Mouse (Mus musculus): Measurements from ENCODE around the gene 1700020L24Rik.

DNA sequence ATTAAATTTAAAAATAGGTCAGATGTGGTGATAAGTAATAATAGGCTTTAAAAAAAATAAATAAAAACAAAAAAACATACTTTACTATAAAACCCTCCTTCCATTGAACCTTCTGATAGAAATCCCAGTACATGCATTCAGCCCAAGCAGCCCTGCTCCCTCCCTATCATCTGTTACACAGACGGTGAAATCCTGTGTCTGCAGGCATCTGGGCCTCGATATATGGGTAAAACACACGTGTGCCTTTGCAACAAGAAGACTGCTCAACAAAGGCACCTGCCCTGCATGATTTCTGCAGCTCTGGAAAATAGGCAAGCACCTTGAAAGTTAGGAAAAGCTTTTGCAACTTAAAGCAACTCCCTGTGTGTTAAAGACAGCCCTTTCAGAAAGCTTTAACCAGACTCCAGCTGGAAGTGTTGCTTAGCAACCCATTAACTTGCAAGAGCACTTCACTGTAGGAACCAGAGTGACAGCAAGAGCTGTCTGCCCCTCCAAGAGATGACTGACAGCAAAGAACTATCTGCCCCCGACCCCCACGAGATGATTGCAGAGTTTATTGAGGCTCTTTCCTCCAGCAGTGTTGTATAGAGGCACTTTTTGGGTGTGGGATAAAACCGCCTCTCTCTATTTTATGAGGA, 42.6 kb upstream of the 1700020L24Rik start:
- TF ChIP-seq CTCF (IDR thresholded peaks at IDR 0.05; ENCODE audit: low read depth) = no peak
- TF ChIP-seq EP300 (IDR thresholded peaks at IDR 0.05; ENCODE audit: low read depth) = no peak

Measured in liver, embryonic 14.5 days (tissue).